Mouse (Mus musculus): ENCODE data around the gene Akirin2.
"Not testable (repeated sequence)": the region's sequence is repeated elsewhere in the genome, so short reads cannot be mapped to it uniquely, and the experiment has no call there.

Gene Akirin2

GRCm38 (mm10) chr4:34550748-34551097 is at the start of gene Akirin2:
TSS of gene Akirin2 (plus strand) at chr4:34550937.
- peak; percentile 39 for DNase-seq

- peak; percentile 18 for DNase-seq
These were observed 40.4 kb upstream of the Akirin2 start for GRCm38 (mm10) chr4:34510305-34510704.

DNA sequence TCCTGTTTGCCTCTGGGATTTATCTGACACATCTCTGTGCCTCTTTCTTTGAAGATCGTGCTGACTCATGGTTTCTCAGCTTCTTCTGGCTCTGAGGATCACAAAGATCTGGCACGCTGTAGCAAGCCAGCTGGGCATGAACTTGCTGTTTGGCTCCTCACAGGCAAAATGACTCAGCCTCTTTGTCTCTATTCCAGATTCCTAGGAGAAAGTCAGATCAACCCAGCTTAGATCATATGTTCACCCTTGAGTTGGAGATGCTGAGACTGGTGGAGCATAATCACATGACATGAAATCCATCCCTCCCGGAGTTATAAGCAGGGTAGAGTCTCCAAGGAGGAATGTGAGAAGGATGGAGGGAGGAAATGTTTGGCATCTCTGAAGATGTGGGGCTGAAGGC is 27.9 kb upstream of the Akirin2 start:
- peak; percentile 45 for DNase-seq

- DNase-seq: no peak
These were observed 27.2 kb upstream of the Akirin2 start for GRCm38 (mm10) chr4:34523586-34523985.

- no peak for DNase-seq
These were observed 24.0 kb upstream of the Akirin2 start for GRCm38 (mm10) chr4:34526771-34527170.

DNA sequence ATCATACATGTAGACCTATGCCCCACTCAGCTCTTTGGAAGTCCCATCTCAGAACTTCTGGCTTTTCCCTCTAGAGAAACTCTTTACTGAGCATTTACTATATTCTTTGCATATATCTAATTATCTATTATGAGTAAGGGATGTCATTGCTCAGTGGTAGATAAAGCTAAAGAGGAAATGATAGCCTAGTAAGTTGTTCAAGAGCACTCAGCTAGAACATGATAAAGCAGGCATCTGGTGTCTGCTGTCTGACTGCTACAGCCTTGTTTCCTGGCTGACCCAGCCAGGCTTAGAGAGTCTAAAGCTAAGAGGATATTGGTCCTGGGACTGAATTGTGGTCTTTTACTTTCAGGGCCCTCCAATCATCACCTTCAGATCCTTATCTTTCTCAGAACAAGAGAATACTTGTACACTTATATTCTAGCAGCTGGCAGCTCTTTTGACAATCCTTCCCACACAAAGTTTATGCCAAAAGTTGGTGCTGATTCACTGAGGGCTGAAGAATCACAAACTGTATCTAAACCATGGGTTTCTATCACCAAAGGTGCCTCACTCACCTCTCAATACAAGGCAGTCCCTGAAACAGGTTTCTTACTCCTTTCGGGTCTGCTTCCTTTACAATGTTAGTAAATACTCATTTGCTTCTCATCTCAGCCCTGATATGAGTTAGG is 22.2 kb upstream of the Akirin2 start:
- no peak for DNase-seq

DNA sequence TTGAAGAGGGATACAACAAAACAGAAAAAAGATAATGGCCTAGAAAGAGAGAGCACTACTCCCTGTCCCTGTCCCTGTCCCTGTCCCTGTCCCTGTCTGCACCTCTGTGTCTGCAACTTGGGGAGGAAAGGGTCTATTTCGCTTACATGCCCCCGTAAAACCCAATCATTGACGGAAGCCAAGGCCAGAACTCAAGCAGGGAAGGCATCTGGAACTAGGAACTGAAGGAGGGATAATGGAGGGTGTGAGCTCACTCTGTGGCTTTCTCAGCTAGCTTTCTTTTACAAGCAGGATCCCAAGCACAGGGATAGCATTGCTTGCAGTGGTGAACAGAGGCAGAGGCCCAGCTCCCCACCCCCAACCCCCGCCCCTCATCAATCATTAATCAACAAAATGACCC is 21.4 kb upstream of the Akirin2 start:
- DNase-seq: no peak

DNA sequence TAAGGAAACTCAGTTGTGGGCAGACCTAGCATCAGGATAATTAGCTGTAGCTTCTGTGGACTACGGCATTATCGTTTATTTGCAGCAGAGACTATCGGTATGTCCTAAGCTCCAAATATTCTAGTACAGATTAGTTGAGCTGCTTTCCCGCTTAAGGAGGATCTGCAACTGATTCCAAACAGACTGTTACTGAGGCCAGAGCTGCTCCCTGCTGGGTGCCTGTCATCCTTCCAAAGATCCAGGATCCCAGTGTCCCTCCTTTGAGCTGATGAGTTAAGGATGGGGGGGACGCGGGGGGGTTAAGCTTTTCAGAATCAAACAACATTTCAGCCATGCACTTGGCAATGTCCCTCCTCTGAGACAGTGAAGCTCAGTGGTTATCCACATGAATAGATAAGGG is 20.8 kb upstream of the Akirin2 start:
- no peak for DNase-seq

GRCm38 (mm10) chr4:34549981-34550747 is 573 bp upstream of the Akirin2 start:
- DNase-seq: peak; percentile 98

DNA sequence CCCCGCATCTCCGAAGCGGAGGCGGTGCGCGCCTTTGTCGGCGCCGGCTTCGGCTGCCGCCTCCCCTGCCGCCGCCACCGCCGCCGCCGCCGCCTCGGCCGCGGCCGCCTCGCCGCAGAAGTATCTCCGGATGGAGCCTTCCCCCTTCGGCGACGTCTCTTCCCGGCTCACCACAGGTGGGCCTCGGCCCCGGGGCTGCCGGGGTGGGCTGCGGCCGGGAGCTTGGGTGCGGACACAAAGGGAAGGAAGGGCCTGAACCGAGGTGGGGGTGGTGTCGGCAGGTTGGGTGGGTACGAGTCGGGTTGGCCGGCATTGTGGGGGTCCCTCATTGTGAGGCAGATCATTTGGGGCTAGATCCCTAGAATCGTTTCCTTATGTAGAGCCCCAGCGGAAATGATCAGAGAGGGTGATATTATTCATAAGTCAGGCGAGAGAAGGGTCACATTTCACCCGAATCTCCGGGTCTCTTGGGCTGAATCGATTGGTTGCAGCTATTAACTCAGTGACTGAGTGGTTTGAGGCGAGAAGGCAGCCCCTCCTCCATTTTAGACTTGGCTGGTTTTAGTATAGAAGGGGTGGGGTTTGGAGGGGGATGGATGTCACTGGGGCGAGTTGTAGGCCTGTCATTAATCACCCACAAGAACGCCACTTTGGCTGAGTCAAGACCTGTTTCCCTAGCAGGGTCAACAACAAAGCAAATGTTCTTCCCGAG is 517 bp downstream of the Akirin2 start:
- DNase-seq: peak; percentile 78

GRCm38 (mm10) chr4:34551966-34552365 is 1.2 kb downstream of the Akirin2 start:
- DNase-seq: no peak

- no peak for DNase-seq
These were observed 3.9 kb downstream of the Akirin2 start for GRCm38 (mm10) chr4:34554596-34554995.

DNA sequence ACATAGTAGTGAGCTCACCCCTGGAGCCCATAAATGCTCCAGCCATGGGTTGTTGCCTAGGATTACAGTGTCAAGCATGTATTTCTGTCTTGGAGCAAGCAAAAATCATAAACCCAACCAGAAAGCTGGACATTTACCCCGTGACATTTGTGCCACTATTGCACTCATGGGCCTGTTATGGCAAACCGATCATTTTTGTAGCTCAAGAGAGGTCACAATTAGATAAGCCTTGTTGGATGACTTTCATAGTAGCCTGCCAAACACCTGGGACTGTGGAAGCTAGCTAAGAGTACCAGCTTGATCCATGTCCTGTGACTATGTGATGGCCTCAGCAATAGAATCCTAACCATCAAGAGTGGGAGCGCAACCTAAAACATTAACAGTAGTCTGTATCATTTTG is 4.9 kb downstream of the Akirin2 start:
- DNase-seq: no peak

GRCm38 (mm10) chr4:34556183-34556582 is 5.4 kb downstream of the Akirin2 start:
- DNase-seq: no peak

DNA sequence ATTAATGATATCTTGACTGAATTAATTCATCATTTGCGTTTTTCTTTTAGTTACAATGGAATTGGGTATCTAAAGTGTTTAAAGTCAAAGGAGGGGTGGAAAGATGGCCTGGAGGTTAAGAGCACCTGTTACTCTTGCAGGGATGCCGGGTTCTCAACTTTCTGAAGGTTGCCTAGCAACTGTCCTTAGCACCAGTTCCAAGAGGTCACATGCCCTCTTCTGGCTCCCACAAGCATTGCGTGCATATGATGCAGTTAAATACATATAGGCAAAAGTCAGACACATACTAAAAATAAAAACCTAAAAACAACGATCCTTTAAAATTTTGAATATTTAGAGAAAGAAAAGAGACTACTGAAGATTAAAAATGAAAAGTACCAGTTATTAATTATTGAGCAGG is 10.2 kb downstream of the Akirin2 start:
- peak; percentile 37 for DNase-seq

DNA sequence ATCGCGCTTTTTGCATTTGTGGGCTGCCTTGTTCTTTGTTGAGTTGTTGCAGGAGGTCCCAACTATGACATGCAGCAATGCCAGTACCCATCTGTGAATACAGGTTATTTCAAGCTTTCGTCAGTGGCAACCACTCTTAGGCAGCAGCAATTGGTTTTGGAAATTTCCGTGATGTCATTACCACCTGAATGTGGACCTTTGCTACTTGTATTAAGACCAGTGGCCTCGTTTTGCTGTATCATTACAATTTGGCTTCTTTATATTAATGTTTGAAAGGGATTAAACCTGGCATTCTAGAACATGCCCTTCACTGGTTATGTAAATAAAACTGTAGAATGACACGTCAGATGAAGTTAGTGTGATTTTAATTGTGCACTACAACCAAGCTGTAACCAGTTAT is 15.5 kb downstream of the Akirin2 start:
- no peak for DNase-seq

DNA sequence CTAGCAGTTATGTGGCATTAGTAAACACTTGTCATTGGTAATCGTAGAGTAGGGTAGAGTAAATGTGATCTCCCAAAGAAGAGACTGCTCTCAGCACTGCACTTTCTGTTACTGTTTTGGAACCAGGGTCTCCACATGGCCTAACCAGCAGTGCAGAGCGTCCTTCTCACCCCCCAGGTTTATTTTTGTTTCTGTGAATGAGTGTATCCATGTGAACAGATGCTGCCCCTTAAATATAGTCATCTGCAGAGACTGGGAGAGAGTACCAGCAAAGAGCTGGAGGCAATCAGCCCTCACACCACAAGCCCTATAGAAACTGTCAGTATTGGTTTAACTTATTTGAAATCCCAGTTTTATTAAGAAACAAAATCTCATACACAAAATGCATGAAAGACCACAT is 22.1 kb downstream of the Akirin2 start:
- DNase-seq: no peak

DNA sequence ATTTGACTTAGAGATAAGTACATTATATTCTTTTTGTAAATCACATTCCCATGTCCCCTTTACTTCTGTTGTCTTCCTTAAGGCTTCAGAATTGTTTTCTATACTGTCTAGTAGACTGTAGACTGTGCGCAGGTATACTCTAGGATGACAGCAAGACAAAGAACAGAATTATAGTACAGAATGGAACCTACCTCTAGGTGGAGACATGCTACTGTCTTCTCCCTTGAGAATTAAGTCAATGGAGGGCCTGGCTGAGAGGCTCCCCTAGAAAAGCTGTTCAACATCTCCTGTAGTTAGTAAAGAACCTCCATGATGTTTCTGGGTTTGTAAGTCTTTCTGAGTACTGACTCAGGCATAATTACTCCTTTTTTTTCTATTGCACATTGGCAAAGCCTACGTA is 26.3 kb downstream of the Akirin2 start:
- no peak for DNase-seq

DNA sequence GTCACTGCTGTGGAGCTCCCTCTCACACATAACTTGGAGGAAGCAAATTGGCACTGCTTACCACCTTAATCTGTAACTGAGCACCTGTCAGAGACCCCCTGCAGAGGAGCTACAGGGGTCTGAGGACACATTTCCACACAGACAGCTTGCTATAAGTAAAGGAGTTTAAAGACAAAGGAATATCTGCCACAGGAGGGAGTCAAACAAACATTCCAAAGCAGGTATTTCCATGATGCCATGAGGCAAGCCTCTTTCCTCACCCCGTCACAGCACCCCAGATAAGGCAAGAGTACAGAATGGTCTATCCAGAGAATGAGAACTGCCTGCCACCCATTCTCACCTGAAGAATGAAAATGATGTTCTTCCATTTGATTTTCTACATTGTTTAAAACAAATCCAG is 28.5 kb downstream of the Akirin2 start:
- no peak for DNase-seq

GRCm38 (mm10) chr4:34581489-34581888 is 30.8 kb downstream of the Akirin2 start:
- not testable (repeated sequence) for DNase-seq

DNA sequence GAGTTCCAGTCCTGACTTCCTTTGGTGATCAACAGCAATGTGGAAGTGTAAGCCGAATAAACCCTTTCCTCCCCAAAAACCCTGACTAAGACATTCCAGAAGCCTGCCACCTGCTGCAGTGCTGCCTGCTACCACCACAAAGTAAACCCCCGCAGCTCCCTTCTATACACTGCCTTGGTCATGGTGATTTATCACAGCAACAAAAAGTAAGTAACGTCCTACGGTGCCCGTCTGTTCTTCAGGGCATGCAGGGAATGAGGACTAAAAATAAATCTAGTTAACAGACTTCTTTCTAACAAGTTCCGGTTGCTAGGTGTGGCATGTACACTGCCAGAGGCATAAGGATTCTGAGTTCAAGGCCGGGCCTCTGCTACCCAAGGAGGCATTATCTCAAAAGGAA is 31.3 kb downstream of the Akirin2 start:
- no peak for DNase-seq

GRCm38 (mm10) chr4:34582476-34582875 is 31.7 kb downstream of the Akirin2 start:
- DNase-seq: no peak

- no peak for DNase-seq
These were observed 32.7 kb downstream of the Akirin2 start for GRCm38 (mm10) chr4:34583427-34583826.

All from lung, postnatal 10 days (tissue).